Mouse (Mus musculus) CH12.LX (cell line): ENCODE measurements around the gene Rassf5.

Experiments
- CHD1 ChIP-seq: IDR thresholded peaks from 2 replicates; pipeline ENCODE4 v1.6.1; 2012; ENCODE audit warnings: low read depth, low read length, improper control_type of control experiment, inconsistent platforms
- CTCF ChIP-seq, 2 experiments: IDR thresholded peaks in 1 of 2; conservative IDR thresholded peaks in 1 of 2; 2 replicates each; pipeline ENCODE4 v1.5.1; 2011 to 2012; ENCODE audit warnings: low read depth in 2 of 2, low read length in 2 of 2, improper control_type of control experiment in 1 of 2, inconsistent platforms in 1 of 2, mild to moderate bottlenecking in 1 of 2, moderate library complexity in 1 of 2
- JUN ChIP-seq: IDR thresholded peaks from 2 replicates; pipeline ENCODE4 v1.6.1; 2011; ENCODE audit warnings: low read depth, mild to moderate bottlenecking, low read length, improper control_type of control experiment, moderate library complexity; ENCODE audit not compliant: insufficient read depth
- KAT2A ChIP-seq: IDR thresholded peaks from 2 replicates; pipeline ENCODE4 v1.6.1; 2012; ENCODE audit warnings: low read length, improper control_type of control experiment, inconsistent platforms; ENCODE audit not compliant: insufficient replicate concordance
- MAFK ChIP-seq: IDR thresholded peaks from 2 replicates; pipeline ENCODE4 v1.6.1; 2011; ENCODE audit warnings: low read length, improper control_type of control experiment; ENCODE audit not compliant: insufficient replicate concordance
- MAX ChIP-seq: IDR thresholded peaks from 2 replicates; pipeline ENCODE4 v1.6.1; 2011; ENCODE audit warnings: low read length, improper control_type of control experiment
- NELFE ChIP-seq: IDR thresholded peaks from 2 replicates; pipeline ENCODE4 v1.6.1; 2011; ENCODE audit warnings: low read depth, low read length, improper control_type of control experiment
- TCF12 ChIP-seq: IDR thresholded peaks from 2 replicates; pipeline ENCODE4 v1.6.1; 2014; ENCODE audit warnings: low read depth, mild to moderate bottlenecking, inconsistent platforms, low read length, improper control_type of control experiment
- USF1 ChIP-seq: IDR thresholded peaks from 2 replicates; pipeline ENCODE4 v1.6.1; 2014; ENCODE audit warnings: low read depth, mild to moderate bottlenecking, inconsistent platforms, low read length, improper control_type of control experiment

- TF ChIP-seq CTCF (conservative IDR thresholded peaks at IDR 0.05 in 1 of 2, IDR thresholded peaks at IDR 0.05 in 1 of 2; ENCODE audit: low read depth in 2 of 2, low read length in 2 of 2), result peak in 1 of 2 experiments; percentile 61; a peak in 3 of 4 replicates
- TF ChIP-seq MAFK, result no peak
- peak; percentile 72 for TF ChIP-seq TCF12
- no peak for TF ChIP-seq USF1
- peak; percentile 46; the same call in 1 of the 2 replicates for TF ChIP-seq NELFE
- peak; percentile 76 for TF ChIP-seq MAX
- TF ChIP-seq JUN, result no peak
- TF ChIP-seq KAT2A, result no peak
- no peak for TF ChIP-seq CHD1
Observed at GRCm38 (mm10) chr1:131280280-131280679, 35.2 kb upstream of the Rassf5 start.
